Mouse (Mus musculus): ENCODE data around the gene Mlst8.
"Not testable (repeated sequence)": the region's sequence is repeated elsewhere in the genome, so short reads cannot be mapped to it uniquely, and the experiment has no call there.

Mlst8 gene

DNA sequence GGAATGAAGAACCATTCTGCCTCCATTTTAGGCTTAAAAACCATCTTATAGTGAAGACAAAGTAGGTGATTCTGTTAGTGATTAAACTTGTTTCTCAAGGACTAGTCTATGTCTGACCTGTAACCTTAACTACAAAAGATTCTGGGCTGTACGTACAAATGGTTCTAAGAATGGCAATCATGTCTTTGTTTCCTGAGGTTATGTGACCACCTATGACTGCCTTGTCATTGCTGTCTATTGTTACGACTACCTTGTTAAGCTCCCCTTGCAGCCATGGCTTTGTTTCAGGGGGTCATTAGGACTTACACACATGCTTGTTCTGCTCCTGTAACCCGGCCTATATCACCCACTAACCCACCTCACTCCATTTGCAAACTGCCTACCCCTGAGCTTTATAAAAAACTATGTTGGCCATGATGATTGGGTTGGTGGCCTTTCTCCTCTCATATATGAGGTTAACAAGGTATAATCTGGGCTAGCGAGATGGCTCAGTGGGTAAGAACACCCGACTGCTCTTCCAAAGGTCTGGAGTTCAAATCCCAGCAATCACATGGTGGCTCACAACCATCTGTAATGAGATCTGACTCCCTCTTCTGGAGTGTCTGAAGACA, 10.1 kb downstream of the Mlst8 start:
- DNase-seq, result no peak

DNA sequence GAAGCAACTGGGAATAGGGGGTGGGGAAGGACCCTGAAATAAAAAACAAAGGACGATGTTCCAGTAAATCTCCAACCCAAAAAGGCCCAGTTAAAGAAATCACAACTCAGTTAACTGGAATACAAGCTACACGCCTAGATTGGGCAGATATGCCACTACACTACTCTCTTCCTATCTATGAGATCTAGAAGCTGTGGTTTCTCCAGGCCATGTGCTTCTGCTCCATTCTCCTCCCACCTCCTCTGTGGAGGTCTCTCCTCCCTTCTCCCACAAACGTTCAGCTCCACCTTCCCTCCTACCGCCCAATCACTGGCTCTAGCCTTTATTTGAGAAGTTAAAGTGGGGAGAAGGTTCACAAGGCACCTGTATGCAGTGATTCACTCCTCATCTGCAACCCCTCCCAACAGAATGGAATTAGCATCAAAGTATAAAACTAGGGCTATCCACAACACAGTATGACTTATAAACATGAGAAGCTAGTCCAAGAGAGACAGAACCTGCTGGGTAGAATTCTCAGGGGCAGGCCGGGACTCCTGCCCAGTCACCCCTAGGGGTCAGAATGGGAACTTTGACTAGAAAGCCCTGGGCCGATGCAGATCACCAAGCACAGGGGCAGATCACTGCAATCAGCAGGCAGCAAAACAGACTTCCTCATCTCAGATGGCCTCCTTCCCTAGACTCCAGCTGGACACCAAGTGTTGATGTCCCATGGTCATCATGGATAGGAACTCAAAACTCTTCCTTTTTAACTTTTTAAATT, 15.3 kb downstream of the Mlst8 start:
- no peak for DNase-seq

DNA sequence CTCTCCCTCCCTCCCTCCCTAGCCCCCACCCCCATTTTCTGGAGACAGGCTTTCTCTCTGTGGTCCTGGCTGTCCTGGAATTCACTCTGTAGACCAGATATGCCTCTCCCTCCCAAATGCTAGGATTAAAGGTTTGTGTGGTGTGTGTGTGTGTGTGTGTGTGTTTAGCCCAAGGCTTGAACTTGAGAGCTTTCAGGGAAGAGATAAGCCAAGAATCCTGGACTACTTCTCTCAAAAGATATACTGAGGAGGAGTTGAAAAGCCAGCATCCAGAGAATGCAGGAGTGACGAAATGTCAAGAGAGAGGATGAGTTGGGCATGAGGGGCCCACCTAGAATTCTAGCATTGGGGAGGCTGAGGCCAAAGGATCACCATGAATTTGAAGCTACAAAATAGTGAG, 15.9 kb downstream of the Mlst8 start:
- no peak for DNase-seq

DNA sequence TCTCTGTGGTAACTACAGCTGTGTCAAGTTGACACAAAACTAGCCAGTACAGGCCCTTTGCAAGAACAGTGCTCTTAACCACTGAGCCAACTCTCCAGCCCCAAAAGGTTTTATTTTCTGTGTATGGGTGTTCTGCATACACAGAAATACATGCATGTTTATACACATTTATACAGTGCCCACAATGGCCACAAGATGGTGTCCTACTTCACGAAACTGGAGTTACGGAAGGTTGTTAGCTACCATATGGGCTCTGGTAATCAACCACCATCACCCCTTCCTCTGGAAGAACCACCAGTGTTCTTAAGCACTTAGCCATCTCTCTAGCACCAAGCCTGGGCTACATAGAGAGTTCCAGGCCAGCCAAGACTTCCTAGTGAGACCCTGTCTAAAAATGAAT, 17.3 kb downstream of the Mlst8 start:
- peak in 1 of 2 experiments; percentile 55 for DNase-seq

DNA sequence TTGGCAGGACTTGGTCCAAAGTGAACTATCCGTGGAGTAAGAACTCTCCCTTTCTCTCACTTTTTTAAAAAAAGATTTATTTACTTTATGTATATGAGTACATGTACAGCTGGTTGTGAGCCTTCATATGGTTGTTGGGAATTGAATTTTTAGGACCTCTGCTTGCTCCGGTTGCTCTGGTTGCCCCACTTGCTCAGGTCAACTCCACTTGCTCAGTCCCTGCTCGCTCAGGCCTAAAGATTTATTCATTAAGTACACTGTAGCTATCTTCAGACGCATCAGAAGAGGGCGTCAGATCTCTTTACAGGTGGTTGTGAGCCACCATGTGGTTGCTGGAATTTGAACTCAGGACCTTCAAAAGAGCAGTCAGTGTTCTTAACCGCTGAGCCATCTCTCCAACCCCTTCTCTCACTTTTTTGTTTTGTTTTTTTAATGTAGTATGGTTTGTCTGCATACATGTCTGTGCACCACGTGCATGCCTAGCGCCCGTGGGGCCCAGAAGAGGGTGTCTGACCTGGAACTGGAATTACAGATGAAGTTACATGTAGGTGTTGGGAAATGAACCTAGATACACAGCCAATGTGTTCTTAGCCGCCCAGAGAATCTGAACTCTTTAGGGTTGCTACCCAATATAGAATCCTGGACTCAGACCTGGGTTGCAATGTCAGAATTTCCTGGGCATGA, 23.2 kb downstream of the Mlst8 start:
- DNase-seq, result not testable (repeated sequence)

DNA sequence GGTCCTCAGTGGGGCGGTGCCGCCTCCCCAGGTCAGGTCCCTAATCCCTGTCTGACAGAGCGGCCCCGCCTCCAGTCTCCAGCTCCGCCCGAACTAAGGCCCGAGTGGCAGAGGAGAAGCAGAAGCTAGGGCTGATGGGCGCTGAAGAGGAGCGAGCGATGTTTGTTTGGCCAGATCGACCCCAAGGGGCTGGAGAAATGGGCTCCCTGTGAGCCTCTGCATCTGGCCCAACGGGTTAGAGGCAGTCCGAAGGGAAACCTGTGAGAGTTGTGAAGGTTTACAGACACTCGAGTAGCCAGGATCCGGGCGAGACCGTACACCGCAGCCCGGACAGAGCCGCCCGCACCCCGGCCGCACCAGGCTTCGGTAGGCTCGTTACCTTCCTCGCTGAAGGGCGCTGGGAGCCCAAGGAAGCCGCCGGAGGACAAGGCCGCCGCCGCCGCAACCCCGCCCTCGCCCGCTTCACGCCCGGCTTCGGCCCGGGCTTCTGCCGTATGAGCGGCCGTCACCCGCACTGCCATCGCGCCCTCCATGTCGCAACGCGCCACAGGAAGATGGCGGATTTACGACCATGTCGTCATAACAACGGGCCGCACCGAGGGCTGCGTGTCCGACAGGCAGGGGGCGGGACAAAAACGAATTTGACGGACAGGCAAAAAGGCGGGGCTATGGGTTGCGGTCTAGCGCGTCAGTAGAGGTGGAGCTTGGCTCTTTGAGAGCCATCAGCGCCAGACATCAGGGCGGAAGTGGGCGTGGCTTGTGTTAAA, 23.9 kb downstream of the Mlst8 start:
- DNase-seq, result peak; percentile 97 to 99

DNA sequence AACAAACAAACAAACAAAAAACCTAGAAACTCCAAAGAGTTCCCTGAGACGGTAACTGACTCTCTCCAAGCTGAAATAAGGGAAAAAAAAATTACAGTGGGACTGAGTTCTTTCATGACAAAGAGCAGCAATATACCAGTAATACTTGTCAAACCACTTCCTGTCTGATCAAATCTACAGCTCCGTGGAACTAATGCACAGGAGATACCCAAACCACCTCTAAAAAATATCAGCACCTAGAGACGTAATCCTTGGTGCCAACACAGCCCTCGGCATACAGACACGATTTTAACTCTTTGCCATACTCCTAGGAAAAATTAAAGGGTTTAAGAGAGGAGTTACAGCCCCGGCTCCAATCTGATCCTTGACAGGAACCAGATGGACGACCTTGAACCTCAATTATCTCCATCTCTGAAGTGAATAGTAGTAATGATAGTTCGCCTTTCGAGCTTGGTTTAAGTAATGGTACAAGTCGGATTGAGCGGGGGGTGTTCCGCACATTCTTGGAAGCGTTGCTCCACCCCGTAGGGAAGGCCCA, 24.6 kb downstream of the Mlst8 start:
- DNase-seq, result no peak

DNA sequence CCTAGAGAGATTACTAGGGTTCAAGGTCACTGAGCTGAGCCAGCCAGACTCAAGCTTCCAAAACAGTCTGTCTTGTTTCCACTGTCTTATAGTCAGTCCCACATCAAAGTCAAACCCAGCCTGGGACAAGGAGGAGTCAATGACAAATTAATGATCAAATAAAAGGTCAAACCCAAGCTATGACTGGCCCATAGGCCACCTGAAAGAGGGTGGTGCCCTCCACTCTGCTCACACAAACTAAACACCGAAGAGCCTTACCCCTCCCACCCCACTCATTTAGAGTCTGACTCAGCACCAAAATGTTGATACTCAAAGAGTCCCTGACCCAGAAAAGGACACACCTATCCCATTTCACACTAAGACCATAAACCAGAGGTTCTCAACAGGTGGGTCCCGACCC, 25.5 kb downstream of the Mlst8 start:
- no peak for DNase-seq

DNA sequence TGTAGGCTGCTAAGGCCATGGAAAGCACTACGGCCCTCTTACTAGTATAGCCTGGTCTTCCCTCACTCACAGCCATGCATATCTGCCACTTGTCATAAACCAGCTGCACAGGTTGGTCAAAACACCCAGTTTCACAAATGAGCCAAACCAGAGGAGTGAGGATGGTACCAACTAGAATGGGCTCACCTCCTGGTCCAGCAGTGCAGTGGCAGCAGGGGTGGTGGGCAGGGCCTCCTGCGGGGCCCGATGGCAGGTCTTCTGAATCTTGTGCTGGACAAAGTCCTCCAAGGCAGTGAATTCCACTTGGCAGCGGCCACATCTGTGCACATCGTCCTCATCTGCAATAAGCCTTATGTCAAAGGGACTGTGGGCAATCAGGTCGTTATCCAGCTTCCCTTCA, 27.7 kb downstream of the Mlst8 start:
- no peak for DNase-seq

DNA sequence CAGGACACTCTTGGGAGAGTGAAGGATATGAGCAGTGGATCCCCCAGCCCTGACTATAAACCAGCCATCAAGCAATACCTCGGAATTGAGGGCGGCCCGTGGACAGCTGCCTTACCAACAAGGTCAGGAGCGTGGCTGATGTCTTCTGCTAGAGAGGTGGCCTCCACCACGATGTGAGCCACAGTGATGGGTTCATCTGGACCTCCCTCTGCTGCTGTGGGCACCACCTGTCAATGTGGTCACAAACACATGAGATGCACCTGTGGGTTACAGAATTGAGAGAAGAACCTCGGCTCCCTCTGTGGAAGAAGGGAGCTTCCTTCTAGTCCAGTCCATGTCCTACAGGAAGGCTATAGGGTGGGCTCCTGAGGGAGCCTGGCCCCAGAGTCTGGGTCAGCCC, 29.4 kb downstream of the Mlst8 start:
- DNase-seq, result no peak

DNA sequence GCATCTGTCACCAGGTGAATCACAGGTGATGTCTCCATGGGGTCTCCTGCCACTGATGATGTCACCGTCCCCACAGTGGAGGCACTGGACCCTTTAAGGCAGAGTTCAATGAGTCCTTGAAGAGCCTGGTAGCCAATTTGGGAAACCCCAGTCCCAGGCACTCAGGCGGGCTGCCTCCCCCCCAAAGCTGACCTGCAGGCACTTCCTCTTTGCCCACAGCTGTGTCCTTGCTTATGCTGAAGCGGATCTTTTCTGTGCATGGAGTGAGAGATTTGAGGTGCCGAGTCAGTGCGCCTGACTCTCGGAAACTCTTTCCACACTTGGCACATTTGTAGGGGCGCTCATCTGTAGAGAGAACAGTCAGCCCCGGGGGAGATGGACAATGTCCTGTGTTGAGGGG, 32.3 kb downstream of the Mlst8 start:
- DNase-seq, result no peak

DNA sequence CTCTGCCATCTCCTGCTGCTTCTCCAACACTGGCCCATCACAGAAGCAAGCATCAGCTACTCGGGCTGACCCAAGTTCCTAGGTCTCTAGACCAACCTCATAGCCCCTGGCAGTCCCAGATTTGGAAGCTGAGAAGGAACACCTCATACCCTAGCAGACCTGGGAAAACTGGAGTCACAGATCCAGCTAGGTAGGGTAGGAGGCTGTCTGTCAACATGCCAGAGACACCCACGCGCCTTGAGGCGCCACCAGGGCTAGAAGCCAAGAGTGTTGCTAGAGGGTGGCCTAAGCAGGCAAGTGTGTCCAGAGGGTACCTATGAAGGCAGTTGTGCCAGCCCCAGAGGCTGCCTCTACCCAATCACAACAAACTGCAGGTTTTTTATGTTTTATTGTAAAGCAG, 35.5 kb downstream of the Mlst8 start:
- DNase-seq, result peak; percentile 82 to 85

DNA sequence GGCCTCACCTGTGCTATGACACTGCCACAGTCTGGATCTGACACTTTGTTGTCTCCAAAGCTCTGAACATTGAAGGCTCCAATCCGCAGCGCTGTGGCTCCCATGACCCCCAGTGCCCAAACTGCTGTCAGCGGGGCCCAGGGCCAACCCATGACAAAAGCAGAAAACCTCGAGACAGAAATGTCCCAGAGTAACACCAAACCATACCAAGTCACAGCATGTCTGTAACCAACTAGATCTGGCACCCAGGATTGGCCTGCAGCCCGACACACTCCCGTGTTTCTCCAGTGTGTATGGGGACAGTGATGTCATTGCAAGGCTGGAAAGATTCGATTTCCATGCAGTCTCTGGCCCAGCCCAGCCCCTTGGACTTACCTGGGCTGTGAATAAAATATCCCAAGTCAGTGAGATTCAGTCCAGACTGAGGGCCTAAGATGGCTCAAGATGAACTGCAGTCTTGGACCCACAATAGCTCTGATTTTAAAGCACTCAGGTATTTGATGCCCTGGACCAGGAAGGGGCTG, 36.2 kb downstream of the Mlst8 start, which contains the start of gene Dnase1l2:
Gene Dnase1l2 (minus strand): TSS at position 474 of the 524 bp plus-strand sequence.
- DNase-seq, result peak; percentile 61 to 62

DNA sequence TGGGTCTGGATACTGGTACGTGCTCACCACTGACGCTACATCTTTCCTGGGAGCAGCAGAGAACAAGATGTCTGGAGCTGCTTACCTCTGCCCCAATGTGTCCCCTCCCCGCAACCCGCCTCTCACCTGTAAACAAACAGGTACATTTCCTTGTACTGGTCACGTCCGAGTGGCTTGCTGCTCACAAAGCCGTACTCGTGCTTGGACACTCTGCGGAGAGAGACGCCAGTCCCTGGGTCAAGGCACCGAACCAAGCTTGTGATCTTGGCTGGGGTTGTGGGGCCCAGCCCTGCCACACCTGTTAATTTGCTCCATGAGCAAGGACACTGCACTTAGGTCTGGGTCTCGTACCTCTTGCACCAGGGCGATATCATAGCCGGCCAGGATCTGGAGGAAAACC, 36.8 kb downstream of the Mlst8 start:
- DNase-seq, result no peak

DNA sequence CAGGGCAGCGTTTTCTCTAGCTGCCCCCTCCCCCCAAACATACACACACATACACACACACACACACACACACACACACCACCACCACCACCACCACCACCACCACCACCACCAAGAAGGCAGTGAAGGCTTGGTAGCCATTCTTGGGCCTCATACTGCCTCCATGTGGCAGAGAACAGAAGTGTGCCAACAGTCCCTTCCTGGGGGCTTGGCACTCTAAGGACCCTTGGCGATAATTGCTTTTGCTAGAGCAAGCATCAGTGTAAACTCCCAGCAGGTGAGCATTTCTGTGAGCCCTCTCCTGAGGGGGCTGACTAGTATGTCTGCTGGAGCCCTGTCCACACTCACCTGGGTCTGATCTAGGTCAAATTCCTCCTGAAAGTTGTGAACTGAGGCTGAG, 37.7 kb downstream of the Mlst8 start:
- no peak for DNase-seq

DNA sequence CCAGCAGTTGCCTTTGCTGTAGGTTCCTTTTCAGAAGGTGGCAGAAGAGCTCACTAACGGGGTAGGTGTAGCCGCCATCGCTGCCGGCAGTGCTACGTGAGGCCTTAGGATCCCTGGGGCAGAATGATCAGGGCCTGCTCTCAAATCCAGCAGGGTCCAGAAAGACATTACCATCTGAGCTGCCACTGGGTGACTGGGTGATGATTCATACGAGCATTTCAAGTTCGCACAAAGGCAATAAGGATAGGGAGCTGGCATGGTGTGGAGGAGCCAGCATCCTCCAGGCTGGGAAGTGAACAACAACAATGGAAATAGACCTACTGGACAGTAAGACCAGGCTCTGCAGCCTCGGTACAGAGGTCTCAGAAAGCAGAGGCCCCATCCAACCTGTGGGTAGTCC, 38.5 kb downstream of the Mlst8 start:
- DNase-seq, result no peak

DNA sequence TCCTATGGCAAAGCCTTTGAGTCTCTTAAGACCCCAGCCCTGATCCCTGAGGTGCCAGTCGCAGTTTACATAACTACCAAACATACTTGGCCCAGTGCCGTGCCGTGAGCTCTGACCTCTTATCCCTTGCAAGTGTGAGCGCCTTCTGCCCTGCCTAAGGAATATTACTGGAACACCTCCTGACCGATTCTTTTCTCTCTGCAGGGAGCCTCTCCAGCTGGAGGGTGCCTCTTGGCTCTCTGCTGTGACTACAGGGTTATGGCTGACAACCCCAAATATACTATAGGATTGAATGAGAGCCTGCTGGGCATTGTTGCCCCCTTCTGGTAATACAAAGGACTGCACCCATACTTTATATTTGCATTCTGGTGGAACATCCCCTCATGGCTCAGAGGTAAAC, 41.9 kb downstream of the Mlst8 start:
- DNase-seq, result peak; percentile 63 to 70

DNA sequence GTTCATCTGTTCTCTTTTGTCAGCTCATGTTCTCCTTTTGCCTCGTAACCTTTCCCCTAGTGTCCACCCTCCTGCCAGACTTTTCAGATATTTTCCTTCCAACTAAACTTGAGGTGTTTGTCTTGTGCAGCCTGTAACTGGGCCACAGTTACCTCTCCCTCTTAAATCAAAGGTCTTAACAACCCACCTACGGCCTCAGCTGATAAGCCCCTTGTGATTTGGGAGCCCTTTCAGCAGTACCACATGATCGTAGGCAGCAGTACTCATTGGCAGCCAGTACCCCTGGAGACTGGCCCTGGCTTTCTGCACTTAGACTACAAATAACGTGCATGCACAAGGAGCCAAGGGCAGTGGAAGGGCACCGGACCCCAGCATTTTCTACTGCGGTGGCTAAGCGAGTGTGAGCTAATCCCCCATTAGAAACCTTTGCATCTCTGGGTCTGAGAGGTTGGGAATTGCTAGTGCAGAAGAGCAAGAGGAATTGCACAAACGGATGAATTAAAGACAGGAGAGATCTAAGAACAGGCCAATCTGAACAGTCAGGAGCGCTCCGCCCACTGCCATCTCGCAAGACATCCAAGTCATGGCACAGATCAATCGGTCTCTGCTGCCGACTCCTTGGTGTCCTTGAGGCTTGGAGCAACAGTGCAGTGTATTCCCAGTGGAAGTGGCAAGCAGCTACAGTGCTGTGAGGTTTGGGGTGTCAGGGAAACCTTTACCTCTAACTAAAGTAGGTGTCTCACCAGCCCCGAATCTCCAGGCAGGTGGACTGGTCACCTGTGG, 49.5 kb downstream of the Mlst8 start:
- DNase-seq, result no peak

DNA sequence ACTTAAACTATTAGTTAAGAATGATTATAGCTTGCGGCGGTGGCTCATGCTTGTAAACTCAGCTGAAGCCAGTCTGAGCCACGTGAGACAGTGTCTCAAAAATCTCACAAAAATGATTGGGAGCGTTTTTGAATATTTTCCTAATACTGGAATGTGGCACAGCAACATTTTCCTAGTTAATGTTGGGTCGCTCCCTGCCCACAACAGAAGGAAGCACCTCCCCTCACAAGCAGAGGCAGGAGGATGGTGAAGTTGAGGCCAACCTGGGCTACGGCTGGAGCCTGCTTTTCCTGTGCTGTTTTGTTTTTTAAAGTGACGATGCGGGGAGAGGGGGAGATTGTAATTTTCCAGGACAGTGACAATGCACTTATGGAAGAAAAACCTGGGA, 51.7 kb downstream of the Mlst8 start:
- no peak for DNase-seq

DNA sequence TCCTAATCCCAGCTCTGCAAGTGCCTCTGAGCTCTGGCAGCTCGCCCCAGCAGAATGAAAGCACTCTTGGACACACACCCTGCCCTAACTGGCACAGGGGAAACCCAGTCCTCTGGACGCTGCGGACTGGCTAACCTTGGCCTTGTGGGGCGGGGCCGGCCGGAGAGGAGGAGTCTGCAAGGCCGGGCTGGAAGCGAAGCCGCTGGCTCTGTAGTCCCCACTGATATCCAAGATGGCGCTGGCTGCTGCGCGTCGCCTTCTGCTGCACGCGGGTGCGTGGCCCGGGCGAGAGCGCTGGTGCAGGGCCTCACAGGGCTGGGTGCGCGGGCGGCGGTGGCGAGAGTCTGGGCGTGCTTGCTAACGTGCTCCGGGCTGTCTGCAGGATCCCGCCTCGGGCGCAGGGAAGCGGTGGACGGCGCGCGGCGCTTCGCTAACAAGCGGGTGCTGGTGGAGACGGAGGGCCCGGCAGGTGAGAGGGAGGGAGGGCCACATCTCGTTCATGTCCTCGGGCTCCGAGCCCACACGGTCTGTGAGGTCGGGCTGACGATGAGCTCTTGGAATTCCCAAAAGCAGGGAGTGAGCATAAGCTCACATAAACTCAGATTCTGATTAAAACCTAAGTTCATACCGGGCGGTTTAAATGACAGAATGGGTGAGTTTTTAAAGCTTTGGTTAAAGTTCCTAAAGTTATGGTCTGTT, 52.3 kb downstream of the Mlst8 start, which contains the start of gene Eci1:
Gene Eci1 (plus strand): TSS at position 171 of the 699 bp plus-strand sequence.
- peak; percentile 96 to 98 for DNase-seq

DNA sequence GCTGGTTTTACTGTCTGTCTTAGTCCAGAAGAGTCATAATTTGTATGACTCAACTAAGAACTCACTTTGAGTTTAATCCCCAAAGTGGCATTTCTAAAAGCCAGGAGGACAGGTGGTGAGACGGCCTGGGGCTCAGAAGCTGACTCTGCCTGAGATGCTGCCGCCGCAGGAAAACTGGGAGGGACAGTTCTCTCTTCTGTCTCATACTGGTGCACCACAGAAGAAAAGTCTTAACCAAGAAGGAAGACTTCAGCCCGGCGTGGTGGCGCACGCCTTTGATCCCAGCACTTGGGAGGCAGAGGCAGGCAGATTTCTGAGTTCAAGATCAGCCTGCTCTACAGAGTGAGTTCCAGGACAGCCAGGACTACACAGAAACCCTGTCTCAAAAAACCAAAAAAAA, 53.0 kb downstream of the Mlst8 start:
- no peak for DNase-seq
